ENCODE assay signal across 17 mouse cellular contexts in genomic region chr4:48592328-48592727, GRCm38 (mm10). TPM values are rescaled to one million over a fixed set of nuclear protein-coding genes. Genes with fewer than 3 reads are reported as not detected.
A peak's percentile ranks its signal among the peaks of the same experiment; 100 is the strongest.
DNase-seq lines count a peak whose midpoint lies in the region; ATAC-seq and TF ChIP-seq lines count a peak whose summit lies in the region.
"Had no signal": no experiment of that assay in that cellular context is flagged by ENCODE, and none has a peak within 500 bp of the region (broad histone marks: within the 10 kb centered on the region; RNA-seq: fewer than 3 reads in every experiment).

No protein-coding gene starts in this region.

- intact Hi-C loops in left cerebral cortex, adult 2 months (cut with DNase I) = no loop called here

- no peak overlapping the region for H3K4me2 ChIP-seq in intestine, embryonic 16.5 days (ENCODE audit: low read depth, low read length)
- no peak overlapping the region for H3K4me2 ChIP-seq in intestine, embryonic 15.5 days (replicated peaks)
- no peak overlapping the region for H3K4me2 ChIP-seq in lung, postnatal 0 days (replicated peaks; ENCODE audit: low read depth, low read length)
- no peak overlapping the region for H3K4me2 ChIP-seq in forebrain, embryonic 15.5 days (replicated peaks)
- H3K4me2 ChIP-seq: lung, embryonic 15.5 days; midbrain, embryonic 11.5 days; neural tube, embryonic 13.5 days; stomach, embryonic 15.5 days had no signal

- DNase-seq in lung, postnatal 0 days (ENCODE audit: low spot score) = peak; percentile 54
- DNase-seq in lung, adult 2 months = no peak
- peak; percentile 67 for DNase-seq in splenic B cell, adult 2 months (ENCODE audit: low read depth, low spot score)
- DNase-seq in left cerebral cortex, adult 2 months (ENCODE audit: extremely low spot score in 1 of 2, low spot score in 2 of 2) = no peak
- DNase-seq: adrenal gland, postnatal 36 days; cerebellum, adult 8-10 months; gastrocnemius, postnatal 10 days; liver; right cerebral cortex, postnatal 25 days had no signal

- no peak for TF ChIP-seq EP300 in lung, postnatal 0 days (IDR thresholded peaks at IDR 0.05)

- no peaks in the 10 kb centered on the region for H3K9me3 ChIP-seq in intestine, embryonic 16.5 days (ENCODE audit: control insufficient read depth, low read length)
- no peaks in the 10 kb centered on the region for H3K9me3 ChIP-seq in intestine, embryonic 15.5 days
- H3K9me3 ChIP-seq in lung, postnatal 0 days (ENCODE audit: low read length) = no peaks in the 10 kb centered on the region
- H3K9me3 ChIP-seq in forebrain, embryonic 15.5 days = no peaks in the 10 kb centered on the region
- H3K9me3 ChIP-seq: lung, embryonic 15.5 days; neural tube, embryonic 13.5 days; stomach, embryonic 15.5 days had no signal

- H3K9ac ChIP-seq in intestine, embryonic 16.5 days (ENCODE audit: low read depth, low read length) = no peak overlapping the region
- H3K9ac ChIP-seq in intestine, embryonic 15.5 days = no peak overlapping the region
- no peak overlapping the region for H3K9ac ChIP-seq in lung, postnatal 0 days (replicated peaks; ENCODE audit: low read depth)
- no peak overlapping the region for H3K9ac ChIP-seq in forebrain, embryonic 15.5 days (replicated peaks)
- H3K9ac ChIP-seq: lung, embryonic 15.5 days; neural tube, embryonic 13.5 days; stomach, embryonic 15.5 days had no signal

- H3K4me1 ChIP-seq in intestine, embryonic 16.5 days (ENCODE audit: control insufficient read depth, insufficient read depth, low read length) = peaks cover 3% of the 10 kb centered on the region; the same call in 1 of the 2 replicates
- 0 out of 2 replicates have a peak, but pooled peaks cover 4% of the 10 kb centered on the region for H3K4me1 ChIP-seq in intestine, embryonic 15.5 days (replicated peaks)
- H3K4me1 ChIP-seq in lung, postnatal 0 days (ENCODE audit: insufficient read depth, low read depth, low read length) = peaks cover 3% of the 10 kb centered on the region; the same call in 1 of the 2 replicates
- H3K4me1 ChIP-seq in lung, adult 2 months (ENCODE audit: control insufficient read depth, insufficient read depth, low read length) = peaks cover 5% of the 10 kb centered on the region
- peaks cover 13% of the 10 kb centered on the region; the same call in 1 of the 2 replicates for H3K4me1 ChIP-seq in cortical plate, adult 2 months (ENCODE audit: control insufficient read depth, insufficient read depth, low read length)
- peaks cover 15% of the 10 kb centered on the region; the same call in 1 of the 2 replicates for H3K4me1 ChIP-seq in forebrain, embryonic 15.5 days
- H3K4me1 ChIP-seq: stomach, embryonic 15.5 days had no signal

- no peak overlapping the region for H3K27ac ChIP-seq in intestine, embryonic 16.5 days (ENCODE audit: low read length)
- no peak overlapping the region for H3K27ac ChIP-seq in intestine, embryonic 15.5 days
- H3K27ac ChIP-seq in lung, postnatal 0 days (ENCODE audit: low read length) = no peak overlapping the region
- H3K27ac ChIP-seq in cortical plate, adult 2 months (ENCODE audit: insufficient read depth, low read length) = peak overlapping the region; percentile 54; the same call in 1 of the 2 replicates
- H3K27ac ChIP-seq in forebrain, embryonic 15.5 days (replicated peaks) = no peak overlapping the region
- H3K27ac ChIP-seq in left cerebral cortex, adult 2 months = no peak overlapping the region
- H3K27ac ChIP-seq: lung, embryonic 15.5 days; neural tube, embryonic 13.5 days; stomach, embryonic 15.5 days had no signal

- TF ChIP-seq CTCF in lung, postnatal 0 days (IDR thresholded peaks at IDR 0.05) = no peak
- no peak for TF ChIP-seq CTCF in lung, adult 2 months (IDR thresholded peaks at IDR 0.05; ENCODE audit: insufficient read depth, low read length)
- TF ChIP-seq CTCF in cortical plate, adult 2 months (IDR thresholded peaks at IDR 0.05; ENCODE audit: extremely low read depth, insufficient read depth, low read length) = no peak
- TF ChIP-seq CTCF in left cerebral cortex, adult 2 months (IDR thresholded peaks at IDR 0.05) = no peak

- H3K27me3 ChIP-seq in intestine, embryonic 16.5 days (replicated peaks; ENCODE audit: control insufficient read depth, insufficient read depth, low read length) = no peaks in the 10 kb centered on the region
- no peaks in the 10 kb centered on the region for H3K27me3 ChIP-seq in intestine, embryonic 15.5 days (replicated peaks)
- no peaks in the 10 kb centered on the region for H3K27me3 ChIP-seq in lung, postnatal 0 days (replicated peaks; ENCODE audit: insufficient read depth, low read length)
- H3K27me3 ChIP-seq in splenic B cell, adult 2 months (ENCODE audit: control insufficient read depth, insufficient read depth, low read length, poor library complexity, severe bottlenecking) = no peaks in the 10 kb centered on the region
- no peaks in the 10 kb centered on the region for H3K27me3 ChIP-seq in forebrain, embryonic 15.5 days
- H3K27me3 ChIP-seq: lung, embryonic 15.5 days; neural tube, embryonic 13.5 days; stomach, embryonic 15.5 days had no signal

- no peak for TF ChIP-seq POLR2A in lung, adult 2 months (IDR thresholded peaks at IDR 0.05; ENCODE audit: borderline replicate concordance, extremely low read depth, low read depth, low read length)
- no peak for TF ChIP-seq POLR2A in cortical plate, adult 2 months (IDR thresholded peaks at IDR 0.05; ENCODE audit: extremely low read depth, insufficient read depth, low read length)

- WGBS in intestine, embryonic 16.5 days = 48% methylated on average over 5 of the region's 5 CpGs
- 52% methylated on average over 5 of the region's 5 CpGs for WGBS in intestine, embryonic 15.5 days
- WGBS in lung, postnatal 0 days = 55% methylated on average over 5 of the region's 5 CpGs
- 47% methylated on average over 5 of the region's 5 CpGs for WGBS in lung, adult 2 months
- 82% methylated on average over 5 of the region's 5 CpGs for WGBS in forebrain, embryonic 15.5 days

- ATAC-seq in intestine, embryonic 16.5 days = peak; percentile 23; the same call in 1 of the 2 replicates
- ATAC-seq in intestine, embryonic 15.5 days = no peak
- peak; percentile 61 for ATAC-seq in lung, postnatal 0 days
- ATAC-seq in forebrain, embryonic 15.5 days (replicated peaks) = no peak

- H3K4me3 ChIP-seq in intestine, embryonic 16.5 days (ENCODE audit: low read length) = no peak overlapping the region
- no peak overlapping the region for H3K4me3 ChIP-seq in intestine, embryonic 15.5 days (replicated peaks)
- no peak overlapping the region for H3K4me3 ChIP-seq in lung, postnatal 0 days (ENCODE audit: low read depth, low read length)
- no peak overlapping the region for H3K4me3 ChIP-seq in lung, adult 2 months (replicated peaks; ENCODE audit: extremely low read depth, low read depth, low read length)
- H3K4me3 ChIP-seq in cortical plate, adult 2 months (ENCODE audit: insufficient read depth, low read length) = no peak overlapping the region
- no peak overlapping the region for H3K4me3 ChIP-seq in forebrain, embryonic 15.5 days
- H3K4me3 ChIP-seq in left cerebral cortex, adult 2 months = no peak overlapping the region
- H3K4me3 ChIP-seq: lung, embryonic 15.5 days; neural tube, embryonic 13.5 days; stomach, embryonic 15.5 days had no signal

- H3K36me3 ChIP-seq in intestine, embryonic 16.5 days (ENCODE audit: control insufficient read depth, insufficient read depth, low read length) = 0 out of 2 replicates have a peak, but pooled peaks cover 4% of the 10 kb centered on the region
- no peaks in the 10 kb centered on the region for H3K36me3 ChIP-seq in intestine, embryonic 15.5 days
- H3K36me3 ChIP-seq in lung, postnatal 0 days (ENCODE audit: insufficient read depth, low read length) = no peaks in the 10 kb centered on the region
- H3K36me3 ChIP-seq in splenic B cell, adult 2 months (ENCODE audit: control insufficient read depth, insufficient read depth, low read length, poor library complexity, severe bottlenecking) = no peaks in the 10 kb centered on the region
- H3K36me3 ChIP-seq in forebrain, embryonic 15.5 days = no peaks in the 10 kb centered on the region
- H3K36me3 ChIP-seq: lung, embryonic 15.5 days; stomach, embryonic 15.5 days had no signal

RNA-seq across cellular contexts. Expression of gene Tmeff1, which starts 7.4 kb away (rescaled TPM):
- 5.0 and 5.2 TPM in 2 replicates for polyA plus RNA-seq in intestine, embryonic 16.5 days (2015; fragmentation: Nextera tagmentation; extraction: Ambion mirVana)
- polyA plus RNA-seq in intestine, embryonic 15.5 days (2015; fragmentation: Nextera tagmentation; extraction: Ambion mirVana) = 37.4 and 45.4 TPM in 2 replicates
- polyA plus RNA-seq in lung, postnatal 0 days (2015; fragmentation: Nextera tagmentation; extraction: Ambion mirVana) = 29.4 and 36.5 TPM in 2 replicates
- 12.6 and 20.8 TPM in 2 replicates for polyA plus RNA-seq in lung, adult 2 months (2012; rRNA removed)
- 99.5 and 106 TPM in 2 replicates for polyA plus RNA-seq in cortical plate, adult 2 months (2012; rRNA removed)
- 228 and 241 TPM in 2 replicates for polyA plus RNA-seq in forebrain, embryonic 15.5 days (2015; fragmentation: Nextera tagmentation; extraction: Ambion mirVana)
- 100 to 1,000 TPM; 113 to 119 TPM for total RNA-seq in left cerebral cortex, adult 2 months (2021)

RNA-seq across cellular contexts. Expression of gene Msantd3, which starts 52.6 kb away (rescaled TPM):
- 10.7 and 10.9 TPM in 2 replicates for polyA plus RNA-seq in intestine, embryonic 16.5 days (2015; fragmentation: Nextera tagmentation; extraction: Ambion mirVana)
- 16.9 and 19.8 TPM in 2 replicates for polyA plus RNA-seq in intestine, embryonic 15.5 days (2015; fragmentation: Nextera tagmentation; extraction: Ambion mirVana)
- polyA plus RNA-seq in lung, postnatal 0 days (2015; fragmentation: Nextera tagmentation; extraction: Ambion mirVana) = 12.2 and 13.1 TPM in 2 replicates
- 3.6 and 6.9 TPM in 2 replicates for polyA plus RNA-seq in lung, adult 2 months (2012; rRNA removed)
- polyA plus RNA-seq in cortical plate, adult 2 months (2012; rRNA removed) = 23.6 and 23.9 TPM in 2 replicates
- polyA plus RNA-seq in forebrain, embryonic 15.5 days (2015; fragmentation: Nextera tagmentation; extraction: Ambion mirVana) = 43.9 and 45.2 TPM in 2 replicates
- 10 to 100 TPM; 21.9 to 22.4 TPM for total RNA-seq in left cerebral cortex, adult 2 months (2021)

Comparison
In these comparisons a context has a peak if more than half of its experiments do, and no peak if none do; other contexts are left out.
1. ATAC-seq: peak in intestine, embryonic 16.5 days (single experiment) and lung, postnatal 0 days (single experiment); none in intestine, embryonic 15.5 days (single experiment) and forebrain, embryonic 15.5 days (single experiment).
2. DNase-seq: peak in lung, postnatal 0 days (single experiment) and splenic B cell, adult 2 months (single experiment); none in lung, adult 2 months (single experiment) and left cerebral cortex, adult 2 months (0 of 2).